Mouse (Mus musculus): ENCODE data around the gene Uevld. TPM values are rescaled to one million over a fixed set of nuclear protein-coding genes. Genes with fewer than 3 reads are reported as not detected.
A peak's percentile ranks its signal among the peaks of the same experiment; 100 is the strongest.
"Not testable (repeated sequence)": the region's sequence is repeated elsewhere in the genome, so short reads cannot be mapped to it uniquely, and the experiment has no call there.

Uevld gene
- polyA plus RNA-seq, 1 experiment from 2014 or later = 9.1 TPM

- DNase-seq (ENCODE audit: low spot score) (no peak), ATAC-seq (replicated peaks; ENCODE audit: low FRiP score) (no peak)
- Histone ChIP-seq H3K27me3 (replicated peaks; ENCODE audit: control insufficient read depth, insufficient read depth, low read length) (no peaks in the 10 kb centered on the region), H3K9me3 (ENCODE audit: control insufficient read depth, low read length) (no peaks in the 10 kb centered on the region), H3K4me2 (no peak overlapping the region), H3K4me1 (replicated peaks; ENCODE audit: control insufficient read depth, insufficient read depth, low read length) (peaks cover 63% of the 10 kb centered on the region), H3K36me3 (ENCODE audit: control insufficient read depth, insufficient read depth, low read length) (peaks cover 24% of the 10 kb centered on the region), H3K4me3 (ENCODE audit: low read depth, low read length) (no peak overlapping the region), H3K27ac (ENCODE audit: low read depth, low read length) (no peak overlapping the region), H3K9ac (ENCODE audit: low read depth, low read length) (no peak overlapping the region)
- WGBS = 87% methylated on average over 8 of the region's 8 CpGs
Measured at GRCm38 (mm10) chr7:46999983-47000643, 41.8 kb upstream of the Uevld start.

DNA sequence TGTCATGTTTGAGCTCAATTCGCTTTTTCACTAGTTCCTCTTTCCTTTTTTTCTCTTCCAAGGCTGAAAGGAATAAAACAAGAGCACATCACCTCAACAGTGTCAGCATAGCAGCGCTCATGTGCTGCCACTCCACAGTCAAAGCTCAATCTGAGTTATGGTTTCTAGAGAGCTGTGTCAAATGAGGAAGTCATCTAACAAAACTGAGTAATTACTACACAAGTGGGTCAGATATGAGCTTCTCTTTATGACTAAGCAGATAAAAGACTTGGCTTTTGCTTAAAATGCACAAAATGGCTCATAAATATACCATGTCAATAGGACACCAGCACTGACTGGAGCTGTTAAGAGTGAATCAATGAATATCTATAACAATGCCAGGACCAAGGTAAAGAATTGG, 40.6 kb upstream of the Uevld start:
- no peak for ATAC-seq (replicated peaks; ENCODE audit: low FRiP score)
- H3K27ac ChIP-seq (ENCODE audit: low read depth, low read length) = peak overlapping the region; percentile 28; the same call in 1 of the 2 replicates
- no peaks in the 10 kb centered on the region for H3K9me3 ChIP-seq (ENCODE audit: control insufficient read depth, low read length)
- peaks cover 34% of the 10 kb centered on the region for H3K36me3 ChIP-seq (ENCODE audit: control insufficient read depth, insufficient read depth, low read length)
- no peak for DNase-seq (ENCODE audit: low spot score)
- H3K27me3 ChIP-seq (replicated peaks; ENCODE audit: control insufficient read depth, insufficient read depth, low read length) = no peaks in the 10 kb centered on the region
- H3K9ac ChIP-seq (ENCODE audit: low read depth, low read length) = no peak overlapping the region
- peaks cover 63% of the 10 kb centered on the region for H3K4me1 ChIP-seq (replicated peaks; ENCODE audit: control insufficient read depth, insufficient read depth, low read length)
- WGBS = 90% methylated on average over 2 of the region's 2 CpGs
- no peak overlapping the region for H3K4me3 ChIP-seq (ENCODE audit: low read depth, low read length)
- no peak overlapping the region for H3K4me2 ChIP-seq

DNA sequence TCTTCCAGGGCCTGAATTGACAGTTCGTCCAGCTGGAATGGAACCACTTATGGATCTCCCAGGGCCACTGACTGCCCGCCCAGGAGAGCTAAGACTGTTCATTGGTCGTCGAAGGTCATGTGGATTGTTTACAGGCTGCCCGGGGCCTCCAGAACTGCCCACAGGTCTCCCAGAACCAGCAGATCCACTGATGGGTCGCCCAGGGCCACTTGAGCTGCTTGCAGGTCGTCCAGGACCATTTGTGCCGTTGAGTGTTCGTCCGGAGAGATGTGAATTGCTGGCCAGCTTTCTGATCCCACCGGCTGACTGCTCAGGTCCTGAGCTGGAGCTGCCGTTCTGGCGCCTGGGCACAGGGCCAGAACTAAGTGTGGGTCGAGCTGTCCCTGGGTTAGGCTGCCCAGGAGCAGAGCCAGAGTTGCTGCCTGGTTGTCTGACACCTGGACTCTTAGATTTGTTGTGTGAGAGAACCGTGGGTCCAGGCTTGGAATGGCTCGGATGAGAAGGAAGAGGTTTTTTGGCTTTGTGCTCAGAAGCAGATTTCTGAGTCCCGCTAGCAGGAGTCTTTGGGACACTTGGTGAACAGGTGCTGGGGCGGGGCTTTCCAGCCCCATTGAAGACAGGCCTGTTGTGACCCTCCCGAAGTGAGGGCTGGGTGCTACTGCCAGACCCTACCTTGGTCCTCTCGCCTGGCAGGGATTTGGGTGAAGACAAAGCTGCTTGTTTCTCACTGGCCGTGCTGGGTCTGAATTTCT, 39.5 kb upstream of the Uevld start:
- H3K4me1 ChIP-seq (replicated peaks; ENCODE audit: control insufficient read depth, insufficient read depth, low read length) = peaks cover 58% of the 10 kb centered on the region
- 85% methylated on average over 21 of the region's 21 CpGs for WGBS
- peaks cover 34% of the 10 kb centered on the region for H3K36me3 ChIP-seq (ENCODE audit: control insufficient read depth, insufficient read depth, low read length)
- H3K9ac ChIP-seq (ENCODE audit: low read depth, low read length) = no peak overlapping the region
- ATAC-seq (replicated peaks; ENCODE audit: low FRiP score) (no peak), DNase-seq (ENCODE audit: low spot score) (no peak)
- H3K27me3 ChIP-seq (replicated peaks; ENCODE audit: control insufficient read depth, insufficient read depth, low read length) = no peaks in the 10 kb centered on the region
- no peaks in the 10 kb centered on the region for H3K9me3 ChIP-seq (ENCODE audit: control insufficient read depth, low read length)
- no peak overlapping the region for H3K4me3 ChIP-seq (ENCODE audit: low read depth, low read length)
- peak overlapping the region; percentile 84 for H3K27ac ChIP-seq (ENCODE audit: low read depth, low read length)
- peak overlapping the region; percentile 34 for H3K4me2 ChIP-seq

GRCm38 (mm10) chr7:46997008-46997407, 38.7 kb upstream of the Uevld start:
- ATAC-seq (replicated peaks; ENCODE audit: low FRiP score) (peak; percentile 93), DNase-seq (ENCODE audit: low spot score) (no peak)
- Histone ChIP-seq H3K27ac (ENCODE audit: low read depth, low read length) (peak overlapping the region; percentile 84), H3K9ac (ENCODE audit: low read depth, low read length) (no peak overlapping the region), H3K4me3 (ENCODE audit: low read depth, low read length) (no peak overlapping the region), H3K4me1 (replicated peaks; ENCODE audit: control insufficient read depth, insufficient read depth, low read length) (peaks cover 52% of the 10 kb centered on the region), H3K9me3 (ENCODE audit: control insufficient read depth, low read length) (no peaks in the 10 kb centered on the region), H3K4me2 (peak overlapping the region; percentile 34), H3K36me3 (ENCODE audit: control insufficient read depth, insufficient read depth, low read length) (peaks cover 37% of the 10 kb centered on the region), H3K27me3 (replicated peaks; ENCODE audit: control insufficient read depth, insufficient read depth, low read length) (no peaks in the 10 kb centered on the region)
- 66% methylated on average over 4 of the region's 4 CpGs for WGBS

DNA sequence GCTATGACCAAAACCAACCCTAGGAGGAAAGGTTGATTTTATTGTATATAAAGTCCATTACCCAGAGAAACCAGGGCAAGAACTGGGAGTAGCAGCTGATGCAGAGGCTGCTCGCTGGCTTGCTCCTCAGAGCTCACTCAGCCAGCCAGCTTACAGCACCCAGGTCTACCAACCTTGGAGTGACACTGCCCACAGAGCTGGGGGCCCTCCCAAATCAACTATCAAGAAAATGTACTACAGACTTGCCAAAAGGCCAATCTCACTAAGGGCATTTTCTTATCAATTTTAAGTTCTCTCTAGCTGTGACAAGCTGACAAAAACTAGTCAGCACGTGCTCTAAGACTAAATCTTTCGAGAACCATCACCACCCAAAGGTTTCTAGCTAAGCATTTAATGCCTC, 37.2 kb upstream of the Uevld start:
- DNase-seq (ENCODE audit: low spot score) (no peak), ATAC-seq (replicated peaks; ENCODE audit: low FRiP score) (peak; percentile 66)
- Histone ChIP-seq H3K4me1 (replicated peaks; ENCODE audit: control insufficient read depth, insufficient read depth, low read length) (peaks cover 40% of the 10 kb centered on the region), H3K9me3 (ENCODE audit: control insufficient read depth, low read length) (no peaks in the 10 kb centered on the region), H3K36me3 (ENCODE audit: control insufficient read depth, insufficient read depth, low read length) (peaks cover 41% of the 10 kb centered on the region), H3K9ac (ENCODE audit: low read depth, low read length) (no peak overlapping the region), H3K4me2 (no peak overlapping the region), H3K27ac (ENCODE audit: low read depth, low read length) (peak overlapping the region; percentile 84), H3K4me3 (ENCODE audit: low read depth, low read length) (no peak overlapping the region), H3K27me3 (replicated peaks; ENCODE audit: control insufficient read depth, insufficient read depth, low read length) (no peaks in the 10 kb centered on the region)
- WGBS = 57% methylated on average over 3 of the region's 3 CpGs

- Histone ChIP-seq H3K4me2 (no peak overlapping the region), H3K36me3 (ENCODE audit: control insufficient read depth, insufficient read depth, low read length) (peaks cover 32% of the 10 kb centered on the region), H3K27me3 (replicated peaks; ENCODE audit: control insufficient read depth, insufficient read depth, low read length) (no peaks in the 10 kb centered on the region), H3K9ac (ENCODE audit: low read depth, low read length) (no peak overlapping the region), H3K4me3 (ENCODE audit: low read depth, low read length) (no peak overlapping the region), H3K4me1 (replicated peaks; ENCODE audit: control insufficient read depth, insufficient read depth, low read length) (peaks cover 28% of the 10 kb centered on the region), H3K9me3 (ENCODE audit: control insufficient read depth, low read length) (no peaks in the 10 kb centered on the region), H3K27ac (ENCODE audit: low read depth, low read length) (no peak overlapping the region)
- ATAC-seq (replicated peaks; ENCODE audit: low FRiP score) (no peak), DNase-seq (ENCODE audit: low spot score) (no peak)
- 90% methylated on average over 8 of the region's 8 CpGs for WGBS
Measured at GRCm38 (mm10) chr7:46993079-46993478, 34.8 kb upstream of the Uevld start.

DNA sequence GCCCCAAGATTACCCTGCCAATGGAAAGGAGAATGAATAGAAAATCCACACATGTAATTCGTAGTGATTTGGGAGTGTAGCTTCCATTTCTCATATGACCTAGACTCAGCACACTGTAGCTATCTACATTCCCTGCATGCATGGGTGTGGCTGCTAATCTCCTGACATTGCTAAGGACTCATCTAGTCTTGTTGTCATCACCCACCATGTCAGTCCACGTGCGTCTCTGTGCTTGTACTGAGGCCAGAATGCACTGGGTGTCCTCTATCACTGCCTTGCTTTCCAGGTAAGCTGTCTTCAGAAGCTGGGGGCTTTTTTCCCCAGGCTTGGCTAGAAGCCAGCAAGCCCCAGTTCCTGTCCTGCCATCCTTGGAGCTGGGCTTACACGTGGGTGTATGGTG, 31.1 kb upstream of the Uevld start:
- H3K4me3 ChIP-seq (ENCODE audit: low read depth, low read length); H3K27me3 ChIP-seq (replicated peaks; ENCODE audit: control insufficient read depth, insufficient read depth, low read length); H3K4me2 ChIP-seq; H3K4me1 ChIP-seq (replicated peaks; ENCODE audit: control insufficient read depth, insufficient read depth, low read length); H3K9ac ChIP-seq (ENCODE audit: low read depth, low read length); DNase-seq (ENCODE audit: low spot score); H3K9me3 ChIP-seq (ENCODE audit: control insufficient read depth, low read length); H3K27ac ChIP-seq (ENCODE audit: low read depth, low read length): not testable (repeated sequence)
- ATAC-seq (replicated peaks; ENCODE audit: low FRiP score) = peak; percentile 86
- H3K36me3 ChIP-seq (ENCODE audit: control insufficient read depth, insufficient read depth, low read length) = peaks cover 11% of the 10 kb centered on the region; the same call in 1 of the 2 replicates
- WGBS = 66% methylated on average over 4 of the region's 4 CpGs

DNA sequence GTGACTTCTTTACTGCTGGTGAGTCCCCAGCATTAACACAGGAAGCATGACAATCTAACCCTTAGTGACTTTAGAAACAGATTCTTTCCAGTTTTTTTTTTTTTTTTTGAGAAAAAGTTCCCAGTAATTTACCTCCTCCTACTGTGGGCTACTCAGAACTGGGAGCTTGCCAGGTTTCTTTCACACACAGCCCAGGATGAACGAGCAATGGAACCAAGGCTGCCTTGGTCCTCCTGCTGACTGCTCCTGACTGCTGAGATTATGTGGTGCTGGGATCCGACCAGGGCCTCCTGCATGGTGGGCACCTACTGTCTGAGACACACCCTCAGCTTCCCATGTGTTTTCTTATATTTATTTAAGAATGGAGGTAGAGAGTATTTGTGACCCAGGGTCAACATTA, 28.7 kb upstream of the Uevld start:
- no peak for DNase-seq (ENCODE audit: low spot score)
- Histone ChIP-seq H3K4me1 (replicated peaks; ENCODE audit: control insufficient read depth, insufficient read depth, low read length) (peaks cover 8% of the 10 kb centered on the region), H3K9me3 (ENCODE audit: control insufficient read depth, low read length) (no peaks in the 10 kb centered on the region), H3K27ac (ENCODE audit: low read depth, low read length) (no peak overlapping the region), H3K27me3 (replicated peaks; ENCODE audit: control insufficient read depth, insufficient read depth, low read length) (no peaks in the 10 kb centered on the region), H3K4me2 (no peak overlapping the region), H3K4me3 (ENCODE audit: low read depth, low read length) (no peak overlapping the region), H3K9ac (ENCODE audit: low read depth, low read length) (no peak overlapping the region), H3K36me3 (ENCODE audit: control insufficient read depth, insufficient read depth, low read length) (peaks cover 4% of the 10 kb centered on the region; the same call in 1 of the 2 replicates)
- WGBS = 57% methylated on average over 2 of the region's 2 CpGs
- no peak for ATAC-seq (replicated peaks; ENCODE audit: low FRiP score)

GRCm38 (mm10) chr7:46986646-46987045, 28.3 kb upstream of the Uevld start:
- Histone ChIP-seq H3K36me3 (ENCODE audit: control insufficient read depth, insufficient read depth, low read length) (0 out of 2 replicates have a peak, but pooled peaks cover under 1% of the 10 kb centered on the region), H3K27ac (ENCODE audit: low read depth, low read length) (no peak overlapping the region), H3K4me2 (no peak overlapping the region), H3K9ac (ENCODE audit: low read depth, low read length) (no peak overlapping the region), H3K4me3 (ENCODE audit: low read depth, low read length) (no peak overlapping the region), H3K9me3 (ENCODE audit: control insufficient read depth, low read length) (no peaks in the 10 kb centered on the region), H3K4me1 (replicated peaks; ENCODE audit: control insufficient read depth, insufficient read depth, low read length) (peaks cover 8% of the 10 kb centered on the region), H3K27me3 (replicated peaks; ENCODE audit: control insufficient read depth, insufficient read depth, low read length) (no peaks in the 10 kb centered on the region)
- WGBS = 65% methylated on average over 5 of the region's 5 CpGs
- ATAC-seq (replicated peaks; ENCODE audit: low FRiP score) (no peak), DNase-seq (ENCODE audit: low spot score) (no peak)

Measured in liver, embryonic 11.5 days (tissue).